In the genomic region with DNA sequence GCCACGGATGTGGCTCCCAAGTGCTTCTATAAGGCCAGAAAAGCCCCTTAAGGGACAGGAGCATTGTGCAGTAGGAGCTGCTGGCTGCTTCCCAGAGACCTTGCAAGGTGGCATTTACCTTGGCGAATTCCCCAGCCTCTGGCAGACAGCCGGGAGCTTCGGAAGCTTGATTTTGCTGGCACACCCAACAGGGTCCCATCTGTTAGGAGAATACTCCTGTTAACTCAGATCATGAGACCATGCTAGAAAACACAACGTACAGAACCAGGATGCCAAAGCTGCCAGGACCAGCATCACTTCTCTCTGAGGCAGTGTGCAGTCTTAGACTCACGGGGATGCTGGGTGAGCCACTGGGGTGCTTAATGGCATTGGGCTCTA, we compare ENCODE assay signal across 10 mouse cellular contexts.
A peak's percentile ranks its signal among the peaks of the same experiment; 100 is the strongest.
DNase-seq lines count a peak whose midpoint lies in the region; ATAC-seq lines count a peak whose summit lies in the region.
"Had no signal": no experiment of that assay in that cellular context is flagged by ENCODE, and none has a peak within 500 bp of the region (broad histone marks: within the 10 kb centered on the region; RNA-seq: fewer than 3 reads in every experiment).

No protein-coding gene starts in this region.

- peak; percentile 20 for DNase-seq in right cerebral cortex, adult 18-20 months
- DNase-seq in right cerebral cortex, postnatal 36 days (ENCODE audit: low spot score in 2 of 2), result no peak
- peak; percentile 88 for DNase-seq in forebrain, embryonic 14.5 days (ENCODE audit: low spot score)
- peak; percentile 30 to 53 for DNase-seq in left cerebral cortex, postnatal 25 days (ENCODE audit: low spot score in 2 of 2)
- no peak for DNase-seq in adipocyte (ENCODE audit: low spot score)
- DNase-seq in heart, postnatal 14 days, result no peak
- no peak for DNase-seq in kidney, postnatal 25 days
- DNase-seq: heart, adult 18-20 months; kidney, postnatal 14 days had no signal

- peak overlapping the region; percentile 86 for H3K27ac ChIP-seq in forebrain, embryonic 14.5 days (ENCODE audit: low read depth, low read length)
- H3K27ac ChIP-seq: liver, embryonic 14.5 days had no signal

- H3K4me1 ChIP-seq in forebrain, embryonic 14.5 days (ENCODE audit: control insufficient read depth, insufficient read depth, low read length), result peaks cover 17% of the 10 kb centered on the region

- H3K4me2 ChIP-seq in forebrain, embryonic 14.5 days (ENCODE audit: low read length), result peak overlapping the region; percentile 16; the same call in 1 of the 2 replicates

- intact Hi-C loops in left cerebral cortex, postnatal 25 days (cut with DNase I), result no loop called here
- intact Hi-C loops in heart, postnatal 14 days (cut with DNase I), result no loop called here

- ATAC-seq in forebrain, embryonic 14.5 days, result peak; percentile 82; the same call in 1 of the 2 replicates

- WGBS in forebrain, embryonic 14.5 days, result 35% methylated on average over 6 of the region's 6 CpGs

- H3K27me3 ChIP-seq in forebrain, embryonic 14.5 days (replicated peaks; ENCODE audit: control insufficient read depth, insufficient read depth, low read length), result no peaks in the 10 kb centered on the region

- H3K9ac ChIP-seq in forebrain, embryonic 14.5 days (ENCODE audit: low read length), result no peak overlapping the region
- H3K9ac ChIP-seq: liver, embryonic 14.5 days had no signal

- H3K9me3 ChIP-seq in forebrain, embryonic 14.5 days (replicated peaks; ENCODE audit: control insufficient read depth, low read length), result no peaks in the 10 kb centered on the region

- no peaks in the 10 kb centered on the region for H3K36me3 ChIP-seq in forebrain, embryonic 14.5 days (ENCODE audit: control insufficient read depth, insufficient read depth, low read length)

- H3K4me3 ChIP-seq in forebrain, embryonic 14.5 days (ENCODE audit: low read depth, low read length), result no peak overlapping the region

Comparison
In these comparisons a context has a peak if more than half of its experiments do, and no peak if none do; other contexts are left out.
1. DNase-seq: peak in right cerebral cortex, adult 18-20 months (single experiment), forebrain, embryonic 14.5 days (single experiment) and left cerebral cortex, postnatal 25 days (2 of 2); none in right cerebral cortex, postnatal 36 days (0 of 2), adipocyte (single experiment), heart, postnatal 14 days (0 of 2) and kidney, postnatal 25 days (0 of 2).